Mouse (Mus musculus) erythroid progenitor cell, adult 5-6 weeks (primary cell): ENCODE data around the gene Calhm1. TPM values are rescaled to one million over a fixed set of nuclear protein-coding genes. Genes with fewer than 3 reads are reported as not detected.

ENCODE experiments used
- ATAC-seq: replicated peaks from 2 replicates; pipeline ENCODE4 v1.8.0; 2016; ENCODE audit warnings: moderate number of reproducible peaks, mild to moderate bottlenecking, moderate TSS enrichment, inconsistent platforms; ENCODE audit not compliant: poor library complexity, low FRiP score, severe bottlenecking
- total RNA-seq, 2 experiments: library from RNA; stranded (forward) in 1 of 2; stranded (reverse) in 1 of 2; fragments of 150-400 nt in 1 of 2; fragments of 186-747, 209-891 nt in 1 of 2; gene quantifications; 2 replicates each; pipeline versions ENCODE4 v1.2.3 to v1.2.4; 2015 to 2017; ENCODE audit warnings: low replicate concordance in 2 of 2

The Calhm1 gene
- total RNA-seq (2015; ENCODE audit: low replicate concordance) (not detected in 2 replicates), total RNA-seq (2017; ENCODE audit: low replicate concordance) (not detected in 2 replicates)

GRCm38 (mm10) chr19:47144154-47144553, at the start of gene Calhm1:
Gene Calhm1, minus strand, starts transcription at chr19:47144254.
- no peak for ATAC-seq

GRCm38 (mm10) chr19:47192158-47192557, 48.1 kb upstream of the Calhm1 start:
- no peak for ATAC-seq

DNA sequence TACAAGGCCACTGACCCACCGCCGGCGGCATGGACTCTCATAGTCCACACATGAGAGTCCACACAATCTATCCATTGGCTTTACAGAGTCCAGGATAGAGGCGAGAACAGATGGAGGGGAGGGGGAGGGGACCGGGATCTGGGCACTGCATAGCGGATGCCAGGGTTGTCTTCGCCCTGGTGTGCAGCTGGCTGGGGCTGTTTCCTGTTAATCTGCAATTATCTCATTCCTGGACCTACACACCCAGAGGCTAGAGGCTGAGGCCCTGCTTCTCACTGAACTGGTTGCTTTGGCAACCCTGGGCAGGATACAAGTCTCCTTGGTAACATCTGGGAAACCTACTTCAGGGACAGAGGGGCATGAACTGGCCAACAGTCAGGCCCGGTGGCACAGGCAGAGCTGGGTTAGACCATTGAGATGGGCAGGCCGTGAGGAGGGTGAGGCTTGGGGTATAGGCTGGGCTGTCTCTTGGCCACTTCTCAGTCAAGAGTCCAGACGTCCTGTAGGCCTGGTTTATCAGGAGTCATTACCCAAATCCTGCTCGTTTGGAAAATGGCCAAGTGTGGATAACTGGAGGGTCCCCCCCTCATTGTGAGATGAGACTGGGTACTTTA, 44.6 kb upstream of the Calhm1 start:
- no peak for ATAC-seq

GRCm38 (mm10) chr19:47186514-47187275, 42.6 kb upstream of the Calhm1 start:
- ATAC-seq: no peak

DNA sequence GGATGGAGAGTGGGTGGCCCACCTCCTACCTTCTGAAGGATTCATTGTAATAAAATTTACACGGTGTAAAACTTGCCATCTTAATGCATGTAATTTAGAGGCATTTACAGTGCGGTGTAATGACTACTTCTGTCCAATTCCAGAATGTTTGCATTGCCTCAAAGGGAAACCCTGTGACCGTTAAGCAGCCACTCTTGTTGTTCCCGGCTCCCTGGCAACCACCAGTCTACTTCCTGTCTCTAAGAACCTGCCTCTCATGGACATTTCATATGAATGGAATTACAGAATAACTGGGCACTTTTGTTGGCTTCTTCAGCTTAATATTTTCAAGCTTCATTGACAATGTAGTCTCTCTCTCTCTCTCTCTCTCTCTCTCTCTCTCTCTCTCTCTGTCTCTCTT, 40.7 kb upstream of the Calhm1 start:
- no peak for ATAC-seq

DNA sequence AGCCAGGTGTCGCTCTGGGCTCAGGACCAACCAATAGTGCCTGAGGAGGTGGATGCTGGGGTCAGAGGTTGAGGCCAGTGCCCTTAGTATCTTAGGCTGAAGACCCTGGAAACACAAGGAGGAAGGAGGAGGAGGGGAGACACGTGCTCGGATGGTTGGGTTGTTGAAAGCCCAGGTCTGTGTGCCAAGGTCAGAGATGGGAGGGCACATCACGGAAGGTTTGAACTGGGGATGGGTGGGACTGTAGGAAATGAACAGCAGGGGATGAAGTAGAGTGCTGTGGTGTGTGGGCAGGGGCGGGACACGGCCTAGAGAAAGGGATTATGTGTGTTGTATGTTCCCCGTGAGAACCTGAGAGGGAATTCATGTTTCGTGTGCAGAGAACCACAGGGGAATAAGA, 40.2 kb upstream of the Calhm1 start:
- ATAC-seq: no peak

- ATAC-seq: no peak
Observed at GRCm38 (mm10) chr19:47180011-47180410, 36.0 kb upstream of the Calhm1 start.

- ATAC-seq: no peak
Observed at GRCm38 (mm10) chr19:47179272-47179809, 35.3 kb upstream of the Calhm1 start.

- ATAC-seq: no peak
Observed at GRCm38 (mm10) chr19:47178431-47179271, 34.6 kb upstream of the Calhm1 start, which contains the start of gene Neurl1a. Gene Neurl1a, plus strand, starts transcription at chr19:47178820.

GRCm38 (mm10) chr19:47178001-47178400, 33.9 kb upstream of the Calhm1 start:
- ATAC-seq: no peak

DNA sequence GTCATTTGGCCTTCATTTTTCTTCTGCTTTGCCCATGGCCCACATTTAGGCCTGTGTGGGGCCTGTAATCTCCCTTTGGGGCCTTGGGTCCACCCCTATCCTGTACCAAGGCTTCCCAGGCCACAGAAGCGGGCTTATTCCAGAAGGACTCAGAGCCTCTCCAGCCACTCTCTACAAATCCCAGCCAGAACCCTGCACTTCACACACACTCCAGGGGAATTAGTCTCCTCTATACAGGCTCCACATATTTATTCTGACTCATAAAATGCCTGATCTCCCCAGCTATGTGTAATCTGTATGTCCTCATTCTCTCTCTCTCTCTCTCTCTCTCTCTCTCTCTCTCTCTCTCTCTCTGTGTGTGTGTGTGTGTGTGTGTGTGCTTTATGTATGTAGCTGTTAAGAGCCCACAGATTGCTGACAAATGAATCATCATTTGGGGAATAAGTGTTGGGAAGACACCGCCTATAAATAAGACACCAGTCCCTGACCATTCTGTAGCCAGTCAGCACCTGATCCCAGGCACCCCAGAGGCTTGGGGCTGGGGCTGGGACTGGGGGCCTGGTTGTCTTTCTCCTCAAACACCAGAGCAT, 33.0 kb upstream of the Calhm1 start:
- no peak for ATAC-seq

DNA sequence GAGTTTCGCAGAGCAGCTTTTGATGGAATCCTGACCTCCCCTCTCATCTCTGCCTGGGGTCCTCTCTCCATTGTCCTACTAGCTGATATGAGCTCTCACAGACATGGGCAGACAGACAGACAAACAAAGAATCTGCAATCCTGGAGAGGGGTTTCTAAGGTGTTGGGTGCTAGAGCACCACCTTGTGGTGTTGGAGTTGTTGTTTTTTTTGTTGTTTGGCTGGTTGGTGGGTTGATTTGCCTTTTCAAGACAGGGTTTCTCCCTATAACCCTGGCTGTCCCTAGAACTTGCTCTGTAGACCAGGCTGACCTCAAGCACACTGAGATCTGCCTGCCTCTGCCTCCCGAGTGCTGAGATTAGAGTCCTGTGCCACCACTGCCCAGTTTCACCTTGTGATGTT, 31.4 kb upstream of the Calhm1 start:
- ATAC-seq: no peak

GRCm38 (mm10) chr19:47174515-47174914, 30.5 kb upstream of the Calhm1 start:
- no peak for ATAC-seq

GRCm38 (mm10) chr19:47168793-47169412, 24.8 kb upstream of the Calhm1 start:
- ATAC-seq: peak; percentile 84

GRCm38 (mm10) chr19:47168223-47168622, 24.2 kb upstream of the Calhm1 start:
- peak; percentile 75 for ATAC-seq

GRCm38 (mm10) chr19:47167617-47168214, 23.7 kb upstream of the Calhm1 start:
- ATAC-seq: no peak

DNA sequence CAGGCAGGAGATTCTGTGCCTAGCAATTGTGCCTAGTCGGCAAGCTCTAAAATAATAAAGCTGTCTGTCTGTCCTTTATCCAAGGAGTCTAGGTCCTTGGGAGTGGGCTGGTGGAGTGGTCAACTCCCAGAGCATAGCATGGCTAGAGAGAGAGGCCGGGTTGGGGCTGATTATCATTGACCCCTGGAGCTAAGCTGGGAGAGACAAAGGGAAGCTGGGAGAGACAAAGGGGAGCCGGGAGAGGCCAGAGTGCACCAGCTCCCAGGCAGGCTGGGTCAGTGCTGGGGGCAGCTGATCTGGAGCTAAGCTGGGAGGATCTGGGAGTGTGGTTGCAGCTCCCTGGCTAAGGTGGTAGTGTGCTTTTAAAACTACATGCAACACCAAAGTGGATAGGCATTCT, 22.7 kb upstream of the Calhm1 start:
- ATAC-seq: no peak

GRCm38 (mm10) chr19:47163176-47163744, 19.2 kb upstream of the Calhm1 start:
- no peak for ATAC-seq

DNA sequence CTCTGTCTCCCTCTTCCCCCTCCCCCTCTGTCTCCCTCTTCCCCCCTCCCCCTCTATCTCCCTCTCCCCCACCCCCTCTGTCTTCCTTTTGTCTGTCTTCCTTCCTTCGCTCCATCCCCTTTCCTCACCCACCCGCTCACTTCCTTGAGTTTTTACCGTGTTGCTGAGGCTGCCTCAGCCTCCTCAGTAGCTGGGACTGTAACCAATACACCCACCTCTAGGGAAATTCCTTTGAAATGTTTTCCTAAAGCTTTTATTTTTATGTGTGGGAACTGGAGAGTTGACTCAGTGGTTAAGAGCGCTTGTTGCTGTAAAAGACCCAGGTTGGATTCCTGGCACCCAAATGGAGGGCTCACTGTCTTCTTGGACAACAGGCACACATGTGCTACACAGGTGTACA, 17.6 kb upstream of the Calhm1 start:
- ATAC-seq: no peak
